Mouse (Mus musculus): ENCODE data around the gene Gstcd. TPM values are rescaled to one million over a fixed set of nuclear protein-coding genes. Genes with fewer than 3 reads are reported as not detected.

Gstcd gene
- polyA plus RNA-seq, 1 experiment from 2014 or later: 3.5 TPM

DNA sequence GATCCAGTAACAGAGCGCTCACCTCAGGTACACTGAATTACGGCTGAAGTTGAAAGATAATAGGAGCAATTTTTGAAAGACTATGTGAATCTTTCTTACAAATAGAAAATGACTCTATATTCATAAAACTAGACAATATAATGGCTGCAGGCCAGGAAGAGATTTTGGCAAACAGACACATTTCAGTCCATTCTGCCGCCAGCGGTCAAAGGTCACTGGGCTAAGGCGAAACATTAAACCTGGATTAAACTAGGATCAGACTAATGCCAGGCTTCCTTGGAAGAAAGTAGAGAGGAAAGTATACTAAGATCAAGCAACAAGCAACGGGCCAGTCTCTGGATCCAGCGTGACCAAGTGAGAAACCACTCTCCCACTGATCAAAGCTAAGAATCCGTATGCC, 152.8 kb downstream of the Gstcd start:
- H3K9me3 ChIP-seq (replicated peaks; ENCODE audit: control insufficient read depth, low read length, poor library complexity, severe bottlenecking): no peaks in the 10 kb centered on the region
- no peak for ATAC-seq
- H3K27me3 ChIP-seq (ENCODE audit: control insufficient read depth, insufficient read depth, low read depth, low read length): no peaks in the 10 kb centered on the region
- H3K36me3 ChIP-seq (ENCODE audit: control insufficient read depth, insufficient read depth, low read length): no peaks in the 10 kb centered on the region
- no peaks in the 10 kb centered on the region for H3K4me1 ChIP-seq (ENCODE audit: control insufficient read depth, insufficient read depth, low read length)
- 61% methylated on average over 8 of the region's 8 CpGs for WGBS
- H3K9ac ChIP-seq (ENCODE audit: low read depth, low read length): no peak overlapping the region
- no peak overlapping the region for H3K4me3 ChIP-seq (ENCODE audit: low read depth, low read length)
- no peak overlapping the region for H3K27ac ChIP-seq (ENCODE audit: low read length)
- no peak overlapping the region for H3K4me2 ChIP-seq (ENCODE audit: low read length)

DNA sequence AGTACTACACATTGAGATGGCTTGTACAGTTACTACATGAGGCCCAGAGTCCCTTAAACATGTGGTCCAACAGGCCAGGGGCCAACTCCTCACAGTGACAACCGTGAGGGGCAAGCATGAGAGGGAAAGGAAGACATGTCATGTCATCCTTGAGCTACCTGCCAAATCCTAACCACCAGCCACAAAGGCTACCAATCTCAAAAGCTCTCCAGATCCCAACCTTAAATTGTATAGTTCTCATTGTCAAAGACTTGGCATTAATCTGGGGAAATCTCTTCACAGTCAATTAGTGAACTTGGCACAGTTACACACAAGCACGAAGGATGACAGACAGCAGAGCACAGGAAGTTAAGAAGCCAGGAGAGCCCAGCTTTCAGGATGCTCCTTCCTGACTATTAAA, 157.2 kb downstream of the Gstcd start:
- H3K36me3 ChIP-seq (ENCODE audit: control insufficient read depth, insufficient read depth, low read length): no peaks in the 10 kb centered on the region
- no peak overlapping the region for H3K9ac ChIP-seq (ENCODE audit: low read depth, low read length)
- no peaks in the 10 kb centered on the region for H3K9me3 ChIP-seq (replicated peaks; ENCODE audit: control insufficient read depth, low read length, poor library complexity, severe bottlenecking)
- 37% methylated on average over 2 of the region's 2 CpGs for WGBS
- H3K27me3 ChIP-seq (ENCODE audit: control insufficient read depth, insufficient read depth, low read depth, low read length): no peaks in the 10 kb centered on the region
- peak; percentile 79 for ATAC-seq
- no peak overlapping the region for H3K4me3 ChIP-seq (ENCODE audit: low read depth, low read length)
- H3K4me1 ChIP-seq (ENCODE audit: control insufficient read depth, insufficient read depth, low read length): no peaks in the 10 kb centered on the region
- no peak overlapping the region for H3K27ac ChIP-seq (ENCODE audit: low read length)
- no peak overlapping the region for H3K4me2 ChIP-seq (ENCODE audit: low read length)

Other genes with a start within 250 kb of the Gstcd start
- gene Npnt, start 141.7 kb downstream of the Gstcd start, polyA plus RNA-seq (2015; fragmentation: Nextera tagmentation; extraction: Ambion mirVana): 25.5 and 33.0 TPM in 2 replicates
- 17.6 and 19.7 TPM in 2 replicates for gene Ints12, start 193 bp downstream of the Gstcd start, polyA plus RNA-seq (2015; fragmentation: Nextera tagmentation; extraction: Ambion mirVana)
- 0.08 and 0.10 TPM in 2 replicates for gene Arhgef38, start 142.9 kb upstream of the Gstcd start, polyA plus RNA-seq (2015; fragmentation: Nextera tagmentation; extraction: Ambion mirVana)
- 96.0 and 99.1 TPM in 2 replicates for gene Ppa2, start 218.1 kb upstream of the Gstcd start, polyA plus RNA-seq (2015; fragmentation: Nextera tagmentation; extraction: Ambion mirVana)